Mouse (Mus musculus) megakaryocyte, embryonic 14.5 days (primary cell): ENCODE measurements around the gene Tufm.

Experiments
- FLI1 ChIP-seq: IDR thresholded peaks from 2 replicates; pipeline ENCODE4 v1.6.1; 2012; ENCODE audit warnings: low read length, inconsistent platforms, mixed read lengths
- GATA1 ChIP-seq: IDR thresholded peaks from 3 replicates; pipeline ENCODE4 v1.6.1; 2012; ENCODE audit warnings: mixed read lengths, low read length, inconsistent platforms, borderline replicate concordance

- TF ChIP-seq GATA1 (no peak), FLI1 (no peak)
Observed at GRCm38 (mm10) chr7:126453861-126454260, 33.3 kb upstream of the Tufm start.
